Mouse (Mus musculus): ENCODE results near the gene Atp8b4. TPM values are rescaled to one million over a fixed set of nuclear protein-coding genes. Genes with fewer than 3 reads are reported as not detected.
A peak's percentile ranks its signal among the peaks of the same experiment; 100 is the strongest.

The Atp8b4 gene
- polyA plus RNA-seq, 1 experiment: 31.7 TPM

- Histone ChIP-seq H3K27ac (ENCODE audit: insufficient read depth, low read depth, low read length) (no peak overlapping the region), H3K4me3 (ENCODE audit: insufficient read depth, low read length) (no peak overlapping the region)
- no peak for TF ChIP-seq POLR2A (IDR thresholded peaks at IDR 0.05; ENCODE audit: borderline replicate concordance, low read depth, low read length)
- no peak for TF ChIP-seq CTCF (IDR thresholded peaks at IDR 0.05; ENCODE audit: low read depth, low read length)
Observed at GRCm38 (mm10) chr2:126450210-126450936, 50.1 kb downstream of the Atp8b4 start.

GRCm38 (mm10) chr2:126445039-126445438 lies 55.4 kb downstream of the Atp8b4 start:
- Histone ChIP-seq H3K27ac (ENCODE audit: insufficient read depth, low read depth, low read length) (no peak overlapping the region), H3K4me1 (ENCODE audit: control insufficient read depth, insufficient read depth, low read length) (peaks cover 3% of the 10 kb centered on the region), H3K4me3 (ENCODE audit: insufficient read depth, low read length) (no peak overlapping the region)
- no peak for TF ChIP-seq POLR2A (IDR thresholded peaks at IDR 0.05; ENCODE audit: borderline replicate concordance, low read depth, low read length)
- no peak for TF ChIP-seq CTCF (IDR thresholded peaks at IDR 0.05; ENCODE audit: low read depth, low read length)

More at GRCm38 (mm10) chr2:126450210-126450936, 50.1 kb downstream of the Atp8b4 start:
- peaks cover 8% of the 10 kb centered on the region for H3K4me1 ChIP-seq (ENCODE audit: control insufficient read depth, insufficient read depth, low read length)

- TF ChIP-seq CTCF (IDR thresholded peaks at IDR 0.05; ENCODE audit: low read depth, low read length): no peak
- TF ChIP-seq POLR2A (IDR thresholded peaks at IDR 0.05; ENCODE audit: borderline replicate concordance, low read depth, low read length): no peak
- no peak overlapping the region for H3K27ac ChIP-seq (ENCODE audit: insufficient read depth, low read depth, low read length)
- H3K4me1 ChIP-seq (ENCODE audit: control insufficient read depth, insufficient read depth, low read length): no peaks in the 10 kb centered on the region
- H3K4me3 ChIP-seq (ENCODE audit: insufficient read depth, low read length): no peak overlapping the region
Observed at GRCm38 (mm10) chr2:126441586-126441985, 58.9 kb downstream of the Atp8b4 start.

- no peak overlapping the region for H3K4me3 ChIP-seq (ENCODE audit: insufficient read depth, low read length)
- no peak overlapping the region for H3K27ac ChIP-seq (ENCODE audit: insufficient read depth, low read depth, low read length)
- no peaks in the 10 kb centered on the region for H3K4me1 ChIP-seq (ENCODE audit: control insufficient read depth, insufficient read depth, low read length)
- TF ChIP-seq CTCF (IDR thresholded peaks at IDR 0.05; ENCODE audit: low read depth, low read length) (no peak), POLR2A (IDR thresholded peaks at IDR 0.05; ENCODE audit: borderline replicate concordance, low read depth, low read length) (no peak)
Observed at GRCm38 (mm10) chr2:126434712-126435111, 65.8 kb downstream of the Atp8b4 start.

GRCm38 (mm10) chr2:126434305-126434704 lies 66.2 kb downstream of the Atp8b4 start:
- Histone ChIP-seq H3K4me3 (ENCODE audit: insufficient read depth, low read length) (no peak overlapping the region), H3K4me1 (ENCODE audit: control insufficient read depth, insufficient read depth, low read length) (no peaks in the 10 kb centered on the region), H3K27ac (ENCODE audit: insufficient read depth, low read depth, low read length) (no peak overlapping the region)
- TF ChIP-seq POLR2A (IDR thresholded peaks at IDR 0.05; ENCODE audit: borderline replicate concordance, low read depth, low read length) (no peak), CTCF (IDR thresholded peaks at IDR 0.05; ENCODE audit: low read depth, low read length) (no peak)

- no peaks in the 10 kb centered on the region for H3K4me1 ChIP-seq (ENCODE audit: control insufficient read depth, insufficient read depth, low read length)
- TF ChIP-seq CTCF (IDR thresholded peaks at IDR 0.05; ENCODE audit: low read depth, low read length): no peak
- no peak for TF ChIP-seq POLR2A (IDR thresholded peaks at IDR 0.05; ENCODE audit: borderline replicate concordance, low read depth, low read length)
- H3K27ac ChIP-seq (ENCODE audit: insufficient read depth, low read depth, low read length): no peak overlapping the region
- no peak overlapping the region for H3K4me3 ChIP-seq (ENCODE audit: insufficient read depth, low read length)
Observed at GRCm38 (mm10) chr2:126432481-126433066, 67.9 kb downstream of the Atp8b4 start.

- H3K4me1 ChIP-seq (ENCODE audit: control insufficient read depth, insufficient read depth, low read length): no peaks in the 10 kb centered on the region
- H3K27ac ChIP-seq (ENCODE audit: insufficient read depth, low read depth, low read length): no peak overlapping the region
- TF ChIP-seq CTCF (IDR thresholded peaks at IDR 0.05; ENCODE audit: low read depth, low read length): peak; percentile 41
- no peak for TF ChIP-seq POLR2A (IDR thresholded peaks at IDR 0.05; ENCODE audit: borderline replicate concordance, low read depth, low read length)
- H3K4me3 ChIP-seq (ENCODE audit: insufficient read depth, low read length): no peak overlapping the region
Observed at GRCm38 (mm10) chr2:126429282-126429681, 71.2 kb downstream of the Atp8b4 start.

- Histone ChIP-seq H3K4me1 (ENCODE audit: control insufficient read depth, insufficient read depth, low read length) (no peaks in the 10 kb centered on the region), H3K27ac (ENCODE audit: insufficient read depth, low read depth, low read length) (no peak overlapping the region), H3K4me3 (ENCODE audit: insufficient read depth, low read length) (no peak overlapping the region)
- no peak for TF ChIP-seq CTCF (IDR thresholded peaks at IDR 0.05; ENCODE audit: low read depth, low read length)
- TF ChIP-seq POLR2A (IDR thresholded peaks at IDR 0.05; ENCODE audit: borderline replicate concordance, low read depth, low read length): no peak
Observed at GRCm38 (mm10) chr2:126425223-126425622, 75.3 kb downstream of the Atp8b4 start.

GRCm38 (mm10) chr2:126424714-126425113 lies 75.8 kb downstream of the Atp8b4 start:
- Histone ChIP-seq H3K4me3 (ENCODE audit: insufficient read depth, low read length) (no peak overlapping the region), H3K27ac (ENCODE audit: insufficient read depth, low read depth, low read length) (no peak overlapping the region), H3K4me1 (ENCODE audit: control insufficient read depth, insufficient read depth, low read length) (no peaks in the 10 kb centered on the region)
- TF ChIP-seq POLR2A (IDR thresholded peaks at IDR 0.05; ENCODE audit: borderline replicate concordance, low read depth, low read length) (no peak), CTCF (IDR thresholded peaks at IDR 0.05; ENCODE audit: low read depth, low read length) (no peak)

GRCm38 (mm10) chr2:126420901-126421300 lies 79.6 kb downstream of the Atp8b4 start:
- no peak overlapping the region for H3K27ac ChIP-seq (ENCODE audit: insufficient read depth, low read depth, low read length)
- H3K4me1 ChIP-seq (ENCODE audit: control insufficient read depth, insufficient read depth, low read length): peaks cover 6% of the 10 kb centered on the region
- no peak overlapping the region for H3K4me3 ChIP-seq (ENCODE audit: insufficient read depth, low read length)
- TF ChIP-seq POLR2A (IDR thresholded peaks at IDR 0.05; ENCODE audit: borderline replicate concordance, low read depth, low read length) (no peak), CTCF (IDR thresholded peaks at IDR 0.05; ENCODE audit: low read depth, low read length) (no peak)

All from bone marrow macrophage, adult 2 months (primary cell).